Mouse (Mus musculus) neural tube, embryonic 11.5 days (tissue): ENCODE data around the gene Adam22. TPM values are rescaled to one million over a fixed set of nuclear protein-coding genes. Genes with fewer than 3 reads are reported as not detected.

Experiments used
- ATAC-seq: fragments of 200-750 bp; cut with Nextera tagmentation; 2 replicates; pipeline ENCODE4 v1.8.0; 2017; ENCODE audit warnings: moderate number of reproducible peaks, mild to moderate bottlenecking, moderate TSS enrichment, moderate library complexity; ENCODE audit not compliant: insufficient read depth, low FRiP score, low TSS enrichment
- DNase-seq: peaks from one replicate; pipeline ENCODE4 v3.0.0-alpha.2; 2015; ENCODE audit warnings: low spot score
- H3K27ac ChIP-seq: fragments of 300-500 bp; sonication (generic); 2 replicates; pipeline ENCODE4 v1.5.1; 2014; ENCODE audit warnings: low read depth, mild to moderate bottlenecking, low read length
- H3K27me3 ChIP-seq: fragments of 300-500 bp; sonication (generic); 2 replicates; pipeline ENCODE4 v1.6.1; 2014; ENCODE audit warnings: mild to moderate bottlenecking, low read length, mixed read lengths; ENCODE audit not compliant: control insufficient read depth, insufficient read depth
- H3K36me3 ChIP-seq: fragments of 300-500 bp; sonication (generic); 2 replicates; pipeline ENCODE4 v1.6.1; 2014; ENCODE audit warnings: mild to moderate bottlenecking, low read length, moderate library complexity, mixed read lengths; ENCODE audit not compliant: control insufficient read depth, insufficient read depth
- H3K4me1 ChIP-seq: fragments of 300-500 bp; sonication (generic); 2 replicates; pipeline ENCODE4 v1.6.1; 2014; ENCODE audit warnings: low read length, mixed read lengths; ENCODE audit not compliant: control insufficient read depth, insufficient read depth
- H3K4me2 ChIP-seq: fragments of 300-500 bp; sonication (generic); 2 replicates; pipeline ENCODE4 v1.6.1; 2014; ENCODE audit warnings: low read depth, mild to moderate bottlenecking, moderate library complexity
- H3K4me3 ChIP-seq: fragments of 300-500 bp; sonication (generic); 2 replicates; pipeline ENCODE4 v1.5.1; 2014; ENCODE audit warnings: low read depth, low read length
- H3K9ac ChIP-seq: fragments of 300-500 bp; sonication (generic); 2 replicates; pipeline ENCODE4 v1.6.1; 2014; ENCODE audit warnings: mild to moderate bottlenecking, low read length
- H3K9me3 ChIP-seq: fragments of 300-500 bp; sonication (generic); 2 replicates; pipeline ENCODE4 v1.6.1; 2016; ENCODE audit warnings: low read length; ENCODE audit not compliant: control insufficient read depth
- WGBS: fragments of 180-500 bp; shearing (Covaris S2); extraction: QIAGEN DNeasy Blood & Tissue Kit; methylation state at CpG from one replicate; pipeline ENCODE4 v1.1.7; 2014; 5-methylcytosine and 5-hydroxymethylcytosine counted together
- polyA plus RNA-seq: library from polyadenylated mRNA; unstranded; fragments of >200 nt; fragmentation: Nextera tagmentation; extraction: Ambion mirVana; gene quantifications from 2 replicates; pipeline ENCODE4 v1.2.1, GENCODE M21; 2014

Adam22 gene
- polyA plus RNA-seq, 1 experiment from 2014 or later: 15.9 TPM

DNA sequence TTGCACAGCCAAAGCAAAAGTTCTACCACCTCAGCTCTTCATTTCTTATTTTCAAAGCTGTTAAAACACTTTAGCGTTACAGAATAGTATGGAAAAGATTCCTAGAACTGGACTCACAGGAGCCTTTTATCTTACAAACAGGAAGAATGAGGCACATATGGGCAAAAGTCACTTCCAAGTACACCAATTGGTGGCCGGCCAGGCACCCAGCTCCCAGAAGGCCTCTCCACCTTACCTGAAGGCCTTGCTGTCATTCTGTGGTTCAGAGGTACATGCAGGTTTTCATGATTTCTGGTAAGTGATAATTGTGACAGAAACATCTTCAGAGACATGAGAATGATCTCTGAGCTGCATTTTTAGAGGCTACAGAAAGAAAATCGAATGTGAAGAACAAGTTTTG lies 24.7 kb downstream of the Adam22 start:
- no peak for DNase-seq
- no peak overlapping the region for H3K4me3 ChIP-seq
- 85% methylated on average over 3 of the region's 3 CpGs for WGBS
- no peak overlapping the region for H3K4me2 ChIP-seq
- H3K9me3 ChIP-seq: no peaks in the 10 kb centered on the region
- no peak overlapping the region for H3K9ac ChIP-seq
- no peaks in the 10 kb centered on the region for H3K4me1 ChIP-seq
- no peaks in the 10 kb centered on the region for H3K27me3 ChIP-seq
- no peak for ATAC-seq
- no peaks in the 10 kb centered on the region for H3K36me3 ChIP-seq
- no peak overlapping the region for H3K27ac ChIP-seq

DNA sequence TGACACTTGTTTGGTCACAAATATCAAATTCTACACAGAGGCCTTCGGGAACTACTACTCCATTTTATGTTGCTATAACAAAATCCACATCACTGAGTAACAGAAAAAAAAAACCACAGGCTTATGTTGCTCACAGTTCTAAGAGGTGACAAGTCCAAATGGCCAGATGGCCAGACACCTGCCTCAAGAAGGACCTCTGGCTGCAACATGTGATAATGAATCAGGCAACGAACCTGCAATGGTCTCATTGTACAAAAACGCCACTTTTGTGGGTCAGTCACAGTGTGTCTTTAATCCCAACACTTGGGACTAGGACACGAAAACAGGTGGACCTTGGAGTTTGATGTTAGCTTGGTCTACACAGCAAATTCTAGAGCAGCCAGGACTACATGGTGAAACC lies 26.3 kb downstream of the Adam22 start:
- Histone ChIP-seq H3K4me2 (no peak overlapping the region), H3K4me1 (no peaks in the 10 kb centered on the region), H3K36me3 (no peaks in the 10 kb centered on the region), H3K27me3 (no peaks in the 10 kb centered on the region), H3K9me3 (no peaks in the 10 kb centered on the region), H3K27ac (no peak overlapping the region), H3K9ac (no peak overlapping the region), H3K4me3 (no peak overlapping the region)
- DNase-seq: no peak
- ATAC-seq: no peak
- WGBS: 91% methylated on average over 4 of the region's 4 CpGs

DNA sequence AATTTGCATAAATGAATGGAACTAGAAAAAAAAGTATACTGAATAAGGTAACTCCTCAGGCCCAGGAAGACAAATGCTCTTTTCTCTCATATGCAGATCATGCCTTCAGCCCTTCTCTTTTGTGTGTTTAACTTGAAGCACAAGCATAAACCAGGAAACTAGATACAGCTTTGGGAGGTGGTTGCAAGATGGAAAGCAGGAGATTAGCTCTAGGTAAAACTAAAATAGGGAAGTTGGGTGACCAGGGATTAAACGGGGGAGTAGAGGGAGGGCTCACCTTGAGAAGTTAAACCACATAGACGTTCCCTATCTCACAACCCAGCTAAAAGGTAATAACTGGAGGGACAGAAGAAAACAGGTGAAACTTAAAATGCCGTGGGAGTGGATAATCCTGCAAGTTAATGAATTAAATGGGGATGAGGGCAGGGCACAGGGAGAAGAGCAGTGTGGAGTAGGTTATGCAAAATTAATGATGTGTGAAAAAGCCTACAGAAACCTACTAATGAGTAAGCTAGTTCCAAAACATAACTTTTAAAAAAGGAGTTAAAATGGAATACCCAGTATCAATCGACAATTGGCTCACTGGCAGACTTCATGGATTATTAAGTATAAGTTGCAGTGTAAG lies 40.2 kb downstream of the Adam22 start:
- Histone ChIP-seq H3K4me3 (no peak overlapping the region), H3K36me3 (no peaks in the 10 kb centered on the region), H3K9ac (no peak overlapping the region), H3K27me3 (no peaks in the 10 kb centered on the region), H3K27ac (no peak overlapping the region), H3K9me3 (no peaks in the 10 kb centered on the region), H3K4me2 (no peak overlapping the region), H3K4me1 (no peaks in the 10 kb centered on the region)
- ATAC-seq: no peak
- DNase-seq: no peak
- 84% methylated on average over 4 of the region's 4 CpGs for WGBS

DNA sequence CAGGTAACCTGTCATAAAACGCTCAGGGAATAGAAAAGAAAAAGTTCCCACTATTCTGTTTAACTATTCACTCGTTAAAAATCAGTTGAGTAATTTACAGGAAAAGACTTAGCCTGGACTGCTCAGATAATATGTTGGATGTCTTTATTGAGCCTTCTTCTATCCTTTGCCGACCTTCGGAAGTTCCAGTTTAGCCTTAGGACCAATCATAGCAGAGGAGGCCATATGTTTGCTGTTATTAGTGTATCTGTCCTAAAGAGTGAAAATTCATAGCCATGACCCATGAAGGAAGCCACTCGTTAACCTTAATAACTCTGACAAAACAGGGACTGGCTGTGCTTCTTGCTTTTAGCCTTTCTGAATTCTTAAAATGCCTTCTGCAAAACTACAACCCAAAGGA lies 41.3 kb downstream of the Adam22 start:
- no peak for DNase-seq
- Histone ChIP-seq H3K27ac (no peak overlapping the region), H3K4me3 (no peak overlapping the region), H3K4me2 (no peak overlapping the region), H3K9ac (no peak overlapping the region), H3K9me3 (no peaks in the 10 kb centered on the region), H3K27me3 (no peaks in the 10 kb centered on the region), H3K36me3 (no peaks in the 10 kb centered on the region), H3K4me1 (no peaks in the 10 kb centered on the region)
- no peak for ATAC-seq
- WGBS: 90% methylated on average over 5 of the region's 5 CpGs

DNA sequence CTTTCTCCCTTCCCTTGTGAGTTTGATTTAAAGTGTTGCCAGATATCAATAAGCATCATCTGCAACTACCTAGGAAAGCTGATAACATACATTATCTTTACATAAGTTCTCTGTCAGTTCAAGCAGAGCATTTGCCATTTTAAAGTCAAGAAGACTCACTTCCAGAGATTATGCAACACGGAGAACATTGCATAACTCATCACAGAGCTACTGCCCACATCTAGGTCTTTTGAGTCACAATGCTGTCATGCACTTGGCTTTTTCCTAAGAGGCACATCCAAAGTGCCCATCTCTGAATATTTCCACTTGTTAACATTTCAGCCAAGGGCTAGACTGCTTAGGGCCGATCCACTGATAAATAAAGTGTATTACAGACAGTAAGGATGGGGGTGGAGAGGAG lies 55.6 kb downstream of the Adam22 start:
- Histone ChIP-seq H3K4me2 (no peak overlapping the region), H3K27ac (no peak overlapping the region), H3K27me3 (no peaks in the 10 kb centered on the region), H3K36me3 (no peaks in the 10 kb centered on the region), H3K4me3 (no peak overlapping the region), H3K9ac (no peak overlapping the region), H3K9me3 (no peaks in the 10 kb centered on the region), H3K4me1 (no peaks in the 10 kb centered on the region)
- no peak for ATAC-seq
- no peak for DNase-seq
- WGBS: 93% methylated on average over 2 of the region's 2 CpGs

DNA sequence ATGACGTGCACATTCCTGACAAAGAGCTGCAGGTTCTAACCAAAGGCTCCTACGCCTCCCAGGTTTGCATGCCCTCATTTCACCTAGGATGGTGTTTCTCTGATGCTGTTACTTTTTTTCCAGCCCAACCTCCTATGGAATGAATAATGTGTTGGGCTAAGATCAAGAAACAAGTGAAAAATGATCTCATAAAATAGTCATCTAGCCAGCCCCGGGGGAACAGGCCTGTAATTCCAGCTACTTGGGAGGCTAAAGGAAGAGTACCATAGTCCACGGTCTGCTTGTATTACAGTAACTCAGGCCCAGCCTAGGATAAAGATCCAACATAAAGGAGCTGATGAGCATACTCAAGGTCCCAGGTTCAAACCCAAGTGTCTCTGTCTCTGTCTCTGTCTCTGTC lies 57.1 kb downstream of the Adam22 start:
- ATAC-seq (no peak), DNase-seq (no peak)
- WGBS: 75% methylated on average over 4 of the region's 4 CpGs
- H3K36me3 ChIP-seq: no peaks in the 10 kb centered on the region
- no peaks in the 10 kb centered on the region for H3K4me1 ChIP-seq
- no peak overlapping the region for H3K9ac ChIP-seq
- no peaks in the 10 kb centered on the region for H3K9me3 ChIP-seq
- H3K27ac ChIP-seq: no peak overlapping the region
- H3K4me2 ChIP-seq: no peak overlapping the region
- no peak overlapping the region for H3K4me3 ChIP-seq
- no peaks in the 10 kb centered on the region for H3K27me3 ChIP-seq

DNA sequence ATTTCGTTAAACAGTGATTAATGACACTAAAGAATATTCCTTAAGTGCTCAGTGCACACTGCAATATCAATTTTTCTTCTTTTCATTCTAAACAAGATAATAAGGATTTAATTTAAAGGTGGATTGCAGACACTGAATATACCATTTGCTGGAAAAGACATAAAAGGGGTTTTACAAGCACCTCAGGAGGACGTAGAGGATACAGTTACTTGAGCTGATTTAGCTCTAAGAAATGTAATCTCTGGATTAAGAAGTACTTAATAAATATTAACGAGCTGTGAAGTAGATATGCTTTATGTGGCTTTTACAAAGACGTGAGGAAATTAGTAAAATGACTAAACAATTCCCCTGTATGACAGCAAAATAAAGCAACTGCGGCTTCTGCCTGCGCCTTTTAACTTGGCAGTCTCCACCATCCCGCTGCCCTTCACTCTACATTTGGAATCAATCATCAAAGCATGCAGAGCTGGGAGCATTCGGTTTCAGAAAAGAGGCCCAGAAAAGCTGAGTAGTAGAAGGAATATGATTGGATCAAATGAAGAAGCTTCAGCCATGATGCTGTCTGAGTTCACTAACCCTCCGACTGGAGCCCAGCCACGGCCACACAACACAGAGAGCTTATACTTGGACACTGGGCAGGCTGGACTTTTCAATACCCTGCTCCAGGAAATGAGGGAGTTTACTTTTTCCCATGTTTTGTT lies 70.1 kb downstream of the Adam22 start:
- H3K27me3 ChIP-seq: no peaks in the 10 kb centered on the region
- WGBS: 72% methylated on average over 10 of the region's 10 CpGs
- ATAC-seq (no peak), DNase-seq (no peak)
- H3K36me3 ChIP-seq: no peaks in the 10 kb centered on the region
- no peak overlapping the region for H3K27ac ChIP-seq
- H3K9ac ChIP-seq: no peak overlapping the region
- H3K4me3 ChIP-seq: no peak overlapping the region
- H3K4me2 ChIP-seq: no peak overlapping the region
- H3K9me3 ChIP-seq: no peaks in the 10 kb centered on the region
- peaks cover 2% of the 10 kb centered on the region; the same call in 1 of the 2 replicates for H3K4me1 ChIP-seq

DNA sequence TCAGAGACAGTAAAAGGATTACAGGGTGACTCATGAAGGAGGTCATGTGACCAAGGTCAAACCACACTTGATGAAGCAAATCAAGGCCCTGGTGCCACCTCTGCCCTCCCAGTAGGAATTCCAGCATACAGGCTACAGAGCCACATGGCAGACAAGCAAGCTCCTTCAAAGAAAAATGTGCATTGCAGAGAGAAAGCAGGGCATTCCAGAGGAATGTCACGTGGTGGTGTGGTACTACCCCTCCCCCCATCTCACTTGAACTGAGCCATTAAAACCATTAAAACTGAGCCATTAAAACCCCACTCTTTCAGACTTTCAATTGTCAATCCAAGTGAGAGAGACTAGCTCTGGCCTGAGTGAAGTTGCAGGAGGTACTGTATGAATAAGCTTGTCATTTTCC lies 74.7 kb downstream of the Adam22 start:
- no peak overlapping the region for H3K4me3 ChIP-seq
- H3K4me1 ChIP-seq: peaks cover 2% of the 10 kb centered on the region; the same call in 1 of the 2 replicates
- H3K27ac ChIP-seq: no peak overlapping the region
- H3K9me3 ChIP-seq: no peaks in the 10 kb centered on the region
- DNase-seq: peak; percentile 35
- no peak overlapping the region for H3K4me2 ChIP-seq
- no peaks in the 10 kb centered on the region for H3K36me3 ChIP-seq
- 4% methylated on average over 1 of the region's 1 CpGs for WGBS
- no peaks in the 10 kb centered on the region for H3K27me3 ChIP-seq
- peak; percentile 53 for ATAC-seq
- no peak overlapping the region for H3K9ac ChIP-seq

DNA sequence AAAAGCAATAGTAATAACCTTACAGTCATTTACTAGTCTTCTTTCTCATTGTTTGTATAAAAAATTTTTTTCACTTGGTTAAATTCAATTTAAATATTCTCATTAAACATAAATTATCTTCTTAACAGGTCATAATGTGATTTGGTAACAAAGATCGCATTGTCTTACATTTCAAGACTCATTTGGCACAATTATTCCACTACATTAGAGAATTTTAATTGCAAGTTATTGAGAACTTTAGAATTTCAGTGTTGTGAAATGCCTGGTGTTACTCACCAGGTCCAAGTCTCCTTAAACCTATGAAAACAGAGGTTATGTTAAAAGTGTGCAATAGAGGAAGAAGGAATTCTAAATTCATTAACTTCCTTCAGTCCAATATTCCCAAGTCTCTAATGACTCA lies 76.5 kb downstream of the Adam22 start:
- 91% methylated on average over 1 of the region's 1 CpGs for WGBS

More for the DNA sequence above, 76.5 kb downstream of the Adam22 start:
- no peaks in the 10 kb centered on the region for H3K9me3 ChIP-seq
- H3K36me3 ChIP-seq: no peaks in the 10 kb centered on the region
- H3K27ac ChIP-seq: no peak overlapping the region
- no peak overlapping the region for H3K4me3 ChIP-seq
- H3K9ac ChIP-seq: no peak overlapping the region
- no peaks in the 10 kb centered on the region for H3K27me3 ChIP-seq
- no peak for DNase-seq
- ATAC-seq: no peak
- no peak overlapping the region for H3K4me2 ChIP-seq
- H3K4me1 ChIP-seq: peaks cover 2% of the 10 kb centered on the region; the same call in 1 of the 2 replicates
